Mouse (Mus musculus): Measurements from ENCODE around the gene Dnase1l2. TPM values are rescaled to one million over a fixed set of nuclear protein-coding genes. Genes with fewer than 3 reads are reported as not detected.

The Dnase1l2 gene
- total RNA-seq (2021), result 1 to 10 TPM; 1.1 to 1.4 TPM

- intact Hi-C loops (cut with DNase I), result no loop called here
- no peak for DNase-seq
Measured at GRCm38 (mm10) chr17:24442632-24443155, at the start of gene Dnase1l2. Dnase1l2 (minus strand) TSS chr17:24443105.

- DNase-seq, result no peak
- intact Hi-C loops (cut with DNase I), result loop anchor here (5.0 kb wide), 2 partner anchors 137 to 177 kb away; partner anchors contain the start of gene Zfp598
Measured at GRCm38 (mm10) chr17:24490399-24490798, 47.5 kb upstream of the Dnase1l2 start.

GRCm38 (mm10) chr17:24489265-24490030 lies 46.5 kb upstream of the Dnase1l2 start:
- intact Hi-C loops (cut with DNase I), result loop anchor here (5.0 kb wide), 2 partner anchors 138 to 178 kb away; partner anchors contain the start of gene Zfp598
- no peak for DNase-seq

- intact Hi-C loops (cut with DNase I), result no loop called here
- DNase-seq, result peak; percentile 32 to 36
Measured at GRCm38 (mm10) chr17:24488662-24489264, 45.9 kb upstream of the Dnase1l2 start.

- no peak for DNase-seq
- intact Hi-C loops (cut with DNase I), result no loop called here
Measured at GRCm38 (mm10) chr17:24488186-24488661, 45.3 kb upstream of the Dnase1l2 start, which contains the start of gene Caskin1. Caskin1 (plus strand) TSS chr17:24488601.

- no peak for DNase-seq
- intact Hi-C loops (cut with DNase I), result no loop called here
Measured at GRCm38 (mm10) chr17:24485090-24485860, 42.4 kb upstream of the Dnase1l2 start.

GRCm38 (mm10) chr17:24483495-24483894 lies 40.6 kb upstream of the Dnase1l2 start:
- intact Hi-C loops (cut with DNase I), result no loop called here

GRCm38 (mm10) chr17:24481027-24481815 lies 38.3 kb upstream of the Dnase1l2 start:
- no peak for DNase-seq
- intact Hi-C loops (cut with DNase I), result no loop called here

More at GRCm38 (mm10) chr17:24483495-24483894, 40.6 kb upstream of the Dnase1l2 start:
- DNase-seq, result no peak

- no peak for DNase-seq
- intact Hi-C loops (cut with DNase I), result loop anchor here (1.0 kb wide), 1 partner anchor 41 kb away; no protein-coding TSS in a partner anchor
Measured at GRCm38 (mm10) chr17:24480201-24480826, 37.4 kb upstream of the Dnase1l2 start.

GRCm38 (mm10) chr17:24479431-24479830 lies 36.5 kb upstream of the Dnase1l2 start:
- no peak for DNase-seq
- intact Hi-C loops (cut with DNase I), result loop anchor here (5.0 kb wide), 1 partner anchor 188 kb away; the partner anchor contains the start of gene Zfp598

GRCm38 (mm10) chr17:24478663-24479380 lies 35.9 kb upstream of the Dnase1l2 start, which contains the start of gene Mlst8:
Mlst8 (minus strand) TSS chr17:24479078.
- intact Hi-C loops (cut with DNase I), result loop anchor here (5.0 kb wide), 1 partner anchor 188 kb away; the partner anchor contains the start of gene Zfp598
- peak; percentile 97 to 99 for DNase-seq

- intact Hi-C loops (cut with DNase I), result loop anchor here (5.0 kb wide), 1 partner anchor 189 kb away; the partner anchor contains the start of gene Zfp598
- no peak for DNase-seq
Measured at GRCm38 (mm10) chr17:24477985-24478600, 35.2 kb upstream of the Dnase1l2 start.

GRCm38 (mm10) chr17:24477053-24477984 lies 34.4 kb upstream of the Dnase1l2 start:
- intact Hi-C loops (cut with DNase I), result loop anchor here (5.0 kb wide), 1 partner anchor 190 kb away; the partner anchor contains the start of gene Zfp598
- no peak for DNase-seq

GRCm38 (mm10) chr17:24476022-24476776 lies 33.3 kb upstream of the Dnase1l2 start:
- DNase-seq, result no peak
- intact Hi-C loops (cut with DNase I), result loop anchor here (5.0 kb wide), 1 partner anchor 191 kb away; the partner anchor contains the start of gene Zfp598

- DNase-seq, result no peak
- intact Hi-C loops (cut with DNase I), result loop anchor here (5.0 kb wide), 1 partner anchor 192 kb away; the partner anchor contains the start of gene Zfp598
Measured at GRCm38 (mm10) chr17:24475586-24475985, 32.7 kb upstream of the Dnase1l2 start.

GRCm38 (mm10) chr17:24474557-24474956 lies 31.7 kb upstream of the Dnase1l2 start:
- intact Hi-C loops (cut with DNase I), result no loop called here
- no peak for DNase-seq

All from heart, postnatal 36 days (tissue).